Mouse (Mus musculus): Measurements from ENCODE around the gene Cypt4. TPM values are rescaled to one million over a fixed set of nuclear protein-coding genes. Genes with fewer than 3 reads are reported as not detected.

Cypt4 gene
- not detected for total RNA-seq (2023)

GRCm38 (mm10) chr9:24624896-24625295, at the start of gene Cypt4:
Gene Cypt4 (plus strand): TSS chr9:24625196.

Other genes starting within 250 kb of the Cypt4 start
- 10 to 100 TPM; 29.3 to 30.6 TPM for gene Dpy19l1, start 122.1 kb upstream of the Cypt4 start, total RNA-seq (2023)
- under 1 TPM in 1 of 2 experiments, not detected in 1; 0.11 TPM for gene Dpy19l2, start 71.1 kb downstream of the Cypt4 start, total RNA-seq (2023)
- gene Tbx20, start 149.1 kb downstream of the Cypt4 start, total RNA-seq (2023): not detected